Mouse (Mus musculus) hindbrain, postnatal 0 days (tissue): ENCODE data around the gene Abraxas1. TPM values are rescaled to one million over a fixed set of nuclear protein-coding genes. Genes with fewer than 3 reads are reported as not detected.

Experiments used
- ATAC-seq: fragments of 200-750 bp; cut with Nextera tagmentation; 2 replicates; pipeline ENCODE4 v1.8.0; 2017; ENCODE audit warnings: mild to moderate bottlenecking, moderate TSS enrichment, moderate library complexity
- DNase-seq: peaks from one replicate; pipeline ENCODE4 v3.0.0-alpha.2; 2015; ENCODE audit warnings: low spot score
- H3K27ac ChIP-seq: fragments of 300-500 bp; sonication (generic); 2 replicates; pipeline ENCODE4 v1.5.1; 2014; ENCODE audit warnings: mild to moderate bottlenecking
- H3K27me3 ChIP-seq: fragments of 300-500 bp; sonication (generic); 2 replicates; pipeline ENCODE4 v1.6.1; 2014; ENCODE audit warnings: low read length, mixed read lengths; ENCODE audit not compliant: insufficient read depth
- H3K36me3 ChIP-seq: fragments of 300-500 bp; sonication (generic); 2 replicates; pipeline ENCODE4 v1.6.1; 2014; ENCODE audit warnings: low read length, mixed read lengths; ENCODE audit not compliant: insufficient read depth
- H3K4me1 ChIP-seq: fragments of 300-500 bp; sonication (generic); 2 replicates; pipeline ENCODE4 v1.6.1; 2014; ENCODE audit warnings: antibody characterized with exemption, low read length, mixed read lengths; ENCODE audit not compliant: insufficient read depth
- H3K4me2 ChIP-seq: fragments of 300-500 bp; sonication (generic); 2 replicates; pipeline ENCODE4 v1.6.1; 2014; ENCODE audit warnings: low read depth, mild to moderate bottlenecking, low read length, moderate library complexity, mixed read lengths
- H3K4me3 ChIP-seq: fragments of 300-500 bp; sonication (generic); 2 replicates; pipeline ENCODE4 v1.5.1; 2014; ENCODE audit warnings: low read length
- H3K9ac ChIP-seq: fragments of 300-500 bp; sonication (generic); replicated peaks from 2 replicates; pipeline ENCODE4 v1.6.1; 2014; ENCODE audit warnings: mild to moderate bottlenecking, low read length, moderate library complexity, mixed read lengths
- H3K9me3 ChIP-seq: fragments of 300-500 bp; sonication (generic); 2 replicates; pipeline ENCODE4 v1.6.1; 2016; ENCODE audit warnings: low read length, mixed read lengths
- CTCF ChIP-seq: IDR thresholded peaks from 2 replicates; pipeline ENCODE4 v1.5.1; 2016; ENCODE audit warnings: antibody characterized with exemption, control low read depth, low read depth
- WGBS: fragments of 180-500 bp; shearing (Covaris S2); extraction: QIAGEN DNeasy Blood & Tissue Kit; methylation state at CpG from one replicate; pipeline ENCODE4 v1.1.7; 2014; 5-methylcytosine and 5-hydroxymethylcytosine counted together
- polyA plus RNA-seq: library from polyadenylated mRNA; unstranded; fragments of >200 nt; fragmentation: Nextera tagmentation; extraction: Ambion mirVana; gene quantifications from 2 replicates; pipeline ENCODE4 v1.2.1, GENCODE M21; 2015
- total RNA-seq: library from RNA; depleted of rRNA; stranded (reverse); fragments of >200 nt; gene quantifications from 2 replicates; pipeline ENCODE4 v1.2.3, GENCODE M21; 2014

Gene Abraxas1
- total and polyA plus RNA-seq, 2 experiments from 2014 or later = 4.7 to 10.7 TPM

DNA sequence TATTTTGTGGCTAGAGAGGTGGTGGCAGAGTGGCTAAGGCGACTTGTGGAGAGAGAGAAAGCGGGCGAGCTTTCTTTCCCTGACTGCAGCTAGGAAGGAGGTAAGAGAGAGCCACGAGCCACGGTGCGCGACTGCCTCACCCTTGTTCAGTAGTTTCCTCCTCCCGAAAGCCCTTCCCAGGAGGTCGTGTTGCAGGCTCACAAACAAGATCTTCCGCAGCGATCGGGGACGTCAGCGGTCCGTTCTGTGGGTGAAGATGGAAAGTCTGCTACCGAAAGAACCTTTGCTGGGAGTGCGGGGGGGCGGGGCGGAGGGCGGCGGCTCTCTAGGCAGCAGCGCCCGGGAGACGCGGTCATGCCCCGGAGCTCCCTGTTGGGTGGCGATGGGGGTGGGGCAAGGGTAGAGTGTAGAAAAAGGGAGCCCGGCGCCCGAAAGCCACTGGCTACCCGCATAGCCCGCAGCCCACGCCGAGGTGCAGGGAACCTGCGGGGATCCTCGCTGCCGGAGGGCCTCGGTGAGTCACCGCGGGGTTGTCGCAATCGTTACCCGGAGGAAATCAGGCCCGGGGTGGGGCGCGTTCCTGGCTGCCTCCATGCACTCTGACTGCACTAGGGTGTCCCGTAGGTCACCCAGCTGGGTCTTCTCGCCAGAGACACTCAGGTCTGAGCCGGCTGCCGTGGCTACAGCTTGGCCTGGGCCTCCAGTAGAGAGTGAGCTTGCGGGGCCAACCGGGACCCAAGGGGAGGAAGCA is 25.3 kb upstream of the Abraxas1 start:
- Histone ChIP-seq H3K36me3 (no peaks in the 10 kb centered on the region), H3K27me3 (peaks cover 5% of the 10 kb centered on the region; the same call in 1 of the 2 replicates), H3K27ac (no peak overlapping the region), H3K9ac (peak overlapping the region; percentile 48), H3K4me2 (peak overlapping the region; percentile 99), H3K9me3 (no peaks in the 10 kb centered on the region), H3K4me1 (peaks cover 5% of the 10 kb centered on the region; the same call in 1 of the 2 replicates), H3K4me3 (peak overlapping the region; percentile 67)
- TF ChIP-seq CTCF = no peak
- peak; percentile 30 for DNase-seq
- ATAC-seq = peak; percentile 67
- under 1% methylated on average over 52 of the region's 52 CpGs for WGBS

DNA sequence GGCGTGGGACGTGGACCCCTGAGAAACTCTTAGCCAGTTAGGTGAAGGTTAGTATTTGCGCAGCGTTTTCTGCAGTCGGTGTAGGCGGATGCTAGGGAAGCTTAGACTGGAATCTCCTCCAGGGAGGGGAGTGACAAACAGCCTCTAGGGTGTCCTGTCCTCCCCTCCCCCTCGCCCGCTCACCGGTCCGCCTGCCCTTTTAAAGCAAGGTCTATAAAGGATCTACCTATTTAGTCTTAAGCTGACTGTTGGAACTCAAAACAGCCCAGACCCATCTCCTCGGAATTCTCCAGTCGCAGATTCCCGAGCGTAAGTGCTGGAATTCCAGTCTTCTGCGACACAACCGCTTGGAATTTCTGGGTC is 24.7 kb upstream of the Abraxas1 start, which contains the start of gene Gpat3:
Gpat3 (plus strand) TSS at position 229 of the 363 bp plus-strand sequence.
- no peaks in the 10 kb centered on the region for H3K9me3 ChIP-seq
- under 1% methylated on average over 16 of the region's 16 CpGs for whole genome bisulfite sequencing
- H3K4me2 ChIP-seq = peak within 1 kb of the TSS; percentile 99
- DNase-seq (no peak), ATAC-seq (no peak)
- H3K9ac ChIP-seq = peak within 1 kb of the TSS; percentile 48
- peaks cover 5% of the 10 kb centered on the region; the same call in 1 of the 2 replicates for H3K4me1 ChIP-seq
- no peak within 1 kb of the TSS for H3K27ac ChIP-seq
- H3K36me3 ChIP-seq = no peaks in the 10 kb centered on the region
- H3K27me3 ChIP-seq = peaks cover 5% of the 10 kb centered on the region; the same call in 1 of the 2 replicates
- no peak for TF ChIP-seq CTCF
- H3K4me3 ChIP-seq = peak within 1 kb of the TSS; percentile 67

DNA sequence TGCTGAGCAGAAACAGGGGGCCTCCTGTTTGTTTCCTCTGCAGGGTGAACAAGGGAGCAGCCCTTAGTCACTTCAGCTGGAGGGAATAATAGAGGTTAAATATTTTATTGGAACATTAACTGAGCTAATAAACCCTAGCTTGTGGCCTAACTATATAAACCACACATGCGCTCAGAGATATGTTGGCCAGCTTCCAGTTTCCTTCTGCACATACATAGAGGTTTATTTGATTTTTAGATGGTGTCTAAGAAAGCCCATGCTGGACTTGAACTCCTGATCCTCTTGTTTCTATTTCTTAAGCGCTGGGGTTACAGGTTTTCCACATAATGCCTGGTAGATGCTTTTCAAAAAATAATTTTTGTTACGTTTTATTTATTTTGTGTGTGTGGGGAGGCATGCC is 23.7 kb upstream of the Abraxas1 start:
- H3K4me3 ChIP-seq = no peak overlapping the region
- DNase-seq = no peak
- H3K27ac ChIP-seq = no peak overlapping the region
- no peak for TF ChIP-seq CTCF
- peaks cover 5% of the 10 kb centered on the region; the same call in 1 of the 2 replicates for H3K4me1 ChIP-seq
- peaks cover 5% of the 10 kb centered on the region; the same call in 1 of the 2 replicates for H3K27me3 ChIP-seq
- no peaks in the 10 kb centered on the region for H3K9me3 ChIP-seq
- H3K9ac ChIP-seq = no peak overlapping the region
- no peak for ATAC-seq
- H3K4me2 ChIP-seq = no peak overlapping the region
- no peaks in the 10 kb centered on the region for H3K36me3 ChIP-seq
- 61% methylated on average over 3 of the region's 3 CpGs for WGBS

DNA sequence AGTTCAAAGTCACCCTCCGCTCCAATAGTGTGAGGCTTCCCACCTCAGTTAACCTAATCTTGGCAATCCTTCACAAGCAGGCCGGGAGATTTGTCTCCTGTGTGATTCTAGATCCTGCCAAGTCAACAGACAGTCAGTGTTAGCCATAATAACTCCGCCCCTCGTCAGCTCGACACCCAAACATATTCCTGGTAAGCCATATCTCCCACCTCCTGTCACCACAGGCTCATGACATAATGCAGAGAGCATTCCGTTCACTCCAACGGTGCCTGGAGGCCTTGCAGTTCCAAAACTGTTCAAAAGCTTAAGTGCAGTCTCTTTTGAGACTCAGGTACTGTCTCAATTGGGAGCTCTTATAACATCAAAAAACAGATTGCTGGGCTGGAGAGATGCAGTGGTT is 17.1 kb upstream of the Abraxas1 start:
- no peak overlapping the region for H3K27ac ChIP-seq
- 87% methylated on average over 7 of the region's 7 CpGs for WGBS

DNA sequence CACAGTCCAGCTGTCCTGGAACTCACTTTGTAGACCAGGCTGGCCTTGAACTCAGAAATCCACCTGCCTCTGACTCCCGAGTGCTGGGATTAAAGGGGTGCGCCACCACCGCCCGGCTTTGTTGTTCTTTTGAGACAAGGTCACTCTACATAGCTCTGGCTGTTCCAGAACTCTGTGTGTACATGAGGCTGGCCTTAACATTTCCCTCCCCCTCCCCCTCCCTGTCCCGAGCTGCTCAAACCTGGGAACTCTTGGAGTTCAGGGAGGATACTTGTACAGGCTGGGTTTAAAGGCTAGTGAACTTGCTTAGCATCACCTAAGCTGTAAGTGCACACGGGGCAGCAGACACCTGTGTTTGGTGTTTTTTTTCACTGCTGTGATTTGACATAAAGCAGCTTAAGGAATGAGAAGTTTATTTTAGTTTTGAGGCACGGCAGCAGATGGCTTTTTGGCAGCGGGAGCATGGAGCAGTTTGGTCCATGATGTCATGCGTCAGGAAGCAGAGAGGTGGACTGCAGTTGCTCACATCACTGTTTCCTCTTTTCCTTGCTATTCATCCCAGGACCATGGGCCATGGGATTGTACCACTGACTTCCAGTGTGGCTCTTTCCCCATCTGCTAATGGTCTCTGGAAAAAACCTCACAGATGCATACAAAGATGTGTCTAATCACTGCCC is 15.2 kb upstream of the Abraxas1 start:
- Histone ChIP-seq H3K27me3 (no peaks in the 10 kb centered on the region), H3K9ac (no peak overlapping the region), H3K4me2 (no peak overlapping the region), H3K4me1 (no peaks in the 10 kb centered on the region), H3K9me3 (no peaks in the 10 kb centered on the region), H3K36me3 (no peaks in the 10 kb centered on the region), H3K27ac (no peak overlapping the region), H3K4me3 (no peak overlapping the region)
- no peak for ATAC-seq
- DNase-seq = no peak
- TF ChIP-seq CTCF = no peak
- WGBS = 70% methylated on average over 9 of the region's 9 CpGs

More for the DNA sequence above, 17.1 kb upstream of the Abraxas1 start:
- no peak for TF ChIP-seq CTCF
- Histone ChIP-seq H3K4me1 (no peaks in the 10 kb centered on the region), H3K4me2 (no peak overlapping the region), H3K4me3 (no peak overlapping the region), H3K36me3 (no peaks in the 10 kb centered on the region), H3K27me3 (no peaks in the 10 kb centered on the region), H3K9ac (no peak overlapping the region), H3K9me3 (no peaks in the 10 kb centered on the region)
- DNase-seq = no peak
- no peak for ATAC-seq

DNA sequence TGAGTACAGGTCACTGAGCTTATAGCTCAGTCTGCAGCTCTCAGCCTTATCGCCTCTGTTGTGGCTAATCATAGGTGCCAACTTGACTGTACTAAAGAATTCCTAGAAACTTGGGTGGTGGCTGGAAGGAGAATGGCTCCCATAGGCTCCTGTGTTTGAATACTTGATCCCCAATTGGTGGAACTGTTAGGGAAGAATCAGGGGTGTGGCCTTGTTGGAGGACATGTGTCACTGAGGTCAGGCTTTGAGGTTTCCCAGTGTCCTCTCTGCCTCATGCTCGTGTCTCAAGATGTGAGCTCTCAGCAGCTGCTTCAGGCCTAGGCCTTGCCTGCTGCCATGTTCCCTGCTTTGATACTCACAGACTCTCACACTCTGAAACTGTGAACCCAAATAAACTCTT is 13.1 kb upstream of the Abraxas1 start:
- DNase-seq (no peak), ATAC-seq (no peak)
- Histone ChIP-seq H3K9me3 (no peaks in the 10 kb centered on the region), H3K27me3 (no peaks in the 10 kb centered on the region), H3K36me3 (no peaks in the 10 kb centered on the region), H3K4me2 (no peak overlapping the region), H3K4me3 (no peak overlapping the region), H3K9ac (no peak overlapping the region), H3K27ac (no peak overlapping the region), H3K4me1 (no peaks in the 10 kb centered on the region)
- no peak for TF ChIP-seq CTCF
- WGBS = 75% methylated on average over 2 of the region's 2 CpGs
